Mouse (Mus musculus) erythroblast, embryonic 14.5 days (primary cell): ENCODE data around the gene Utrn.

Experiments used
- GATA1 ChIP-seq: IDR thresholded peaks from 2 replicates; pipeline ENCODE4 v1.6.1; 2012; ENCODE audit warnings: low read length, inconsistent platforms, mixed read lengths
- TAL1 ChIP-seq: IDR thresholded peaks from 3 replicates; pipeline ENCODE4 v1.6.1; 2012; ENCODE audit warnings: low read length, inconsistent platforms, mixed read lengths

DNA sequence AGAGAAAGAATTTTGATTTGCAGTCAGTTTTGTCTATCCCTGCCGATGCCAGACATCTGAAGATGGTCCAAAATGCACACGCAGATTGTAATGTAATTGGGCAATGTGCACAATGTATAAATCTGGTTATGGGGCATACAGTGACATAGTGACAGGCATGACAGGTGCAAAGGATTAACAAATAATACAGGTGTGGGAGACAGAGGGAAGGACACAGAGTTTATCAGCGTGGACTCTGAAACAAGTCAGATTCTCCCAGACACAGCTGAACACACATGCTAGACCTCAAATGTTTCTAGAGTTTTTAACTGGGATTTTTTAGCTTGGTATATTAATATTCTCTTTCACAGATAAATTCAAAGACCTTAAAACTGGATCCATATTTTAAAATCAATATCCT, 386.2 kb downstream of the Utrn start:
- no peak for TF ChIP-seq GATA1
- TF ChIP-seq TAL1: no peak
